Mouse (Mus musculus) ovary, postnatal 14 days (tissue): ENCODE measurements around the gene Gm47969.
"Not testable (repeated sequence)": the region's sequence is repeated elsewhere in the genome, so short reads cannot be mapped to it uniquely, and the experiment has no call there.

Experiments used
- DNase-seq: peaks from one replicate; pipeline ENCODE4 v3.0.0; 2022; ENCODE audit warnings: low spot score

The Gm47969 gene

GRCm38 (mm10) chr1:83044882-83045427, at the start of gene Gm47969:
Gene Gm47969 (plus strand): TSS chr1:83044932.
- DNase-seq: no peak

GRCm38 (mm10) chr1:83000306-83000705, 44.4 kb upstream of the Gm47969 start, which contains the start of gene Gm47959:
Gene Gm47959 (plus strand): TSS chr1:83000548.
- DNase-seq: not testable (repeated sequence)

GRCm38 (mm10) chr1:83006218-83007179, 38.2 kb upstream of the Gm47969 start:
- DNase-seq: no peak

GRCm38 (mm10) chr1:83007471-83007870, 37.3 kb upstream of the Gm47969 start:
- no peak for DNase-seq

GRCm38 (mm10) chr1:83014477-83014876, 30.3 kb upstream of the Gm47969 start:
- no peak for DNase-seq

DNA sequence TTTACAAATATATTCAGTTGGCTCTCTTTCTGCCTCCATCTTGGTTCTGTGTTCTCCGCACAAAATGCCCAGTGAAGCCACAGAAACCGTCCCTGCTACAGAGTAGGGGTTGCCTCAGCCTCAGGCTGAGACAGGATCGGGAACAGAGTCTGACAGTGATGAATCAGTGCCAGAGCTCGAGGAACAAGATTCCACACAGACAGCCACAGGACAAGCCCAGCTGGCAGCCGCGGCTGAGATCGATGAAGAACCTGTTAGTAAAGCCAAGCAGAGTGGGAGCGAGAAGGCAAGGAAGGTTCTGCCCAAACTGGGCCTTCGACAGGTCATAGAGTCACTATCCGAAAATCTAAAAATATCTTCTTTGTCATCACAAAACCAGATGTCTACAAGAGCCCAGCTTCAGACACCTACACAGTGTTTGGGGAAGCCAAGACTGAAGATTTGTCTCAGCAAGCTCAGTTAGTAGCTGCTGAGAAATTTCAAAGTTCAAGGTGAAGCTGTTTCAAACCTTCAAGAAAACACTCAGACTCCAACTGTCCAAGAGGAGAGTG, 29.3 kb upstream of the Gm47969 start:
- DNase-seq: no peak

DNA sequence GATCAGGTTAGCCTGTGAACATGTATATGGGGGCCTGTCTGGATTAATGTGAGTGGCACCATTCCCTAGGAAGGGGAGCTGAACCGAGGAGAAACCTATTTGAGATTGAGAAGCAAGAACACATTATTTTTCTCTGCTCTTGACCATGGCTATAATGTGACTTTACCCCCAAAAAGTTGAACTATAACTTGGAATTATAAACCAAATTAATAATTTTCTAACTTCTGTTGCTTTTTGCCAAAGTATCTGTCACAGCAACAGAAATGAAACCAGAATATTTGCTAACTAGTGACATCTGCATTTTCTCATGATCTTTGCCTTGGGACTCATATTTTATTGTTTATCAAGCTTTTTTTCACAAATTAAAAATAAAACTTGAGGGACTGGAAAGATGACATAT, 28.2 kb upstream of the Gm47969 start:
- DNase-seq: no peak

- DNase-seq: no peak
Measured at GRCm38 (mm10) chr1:83031950-83032349, 12.8 kb upstream of the Gm47969 start.

DNA sequence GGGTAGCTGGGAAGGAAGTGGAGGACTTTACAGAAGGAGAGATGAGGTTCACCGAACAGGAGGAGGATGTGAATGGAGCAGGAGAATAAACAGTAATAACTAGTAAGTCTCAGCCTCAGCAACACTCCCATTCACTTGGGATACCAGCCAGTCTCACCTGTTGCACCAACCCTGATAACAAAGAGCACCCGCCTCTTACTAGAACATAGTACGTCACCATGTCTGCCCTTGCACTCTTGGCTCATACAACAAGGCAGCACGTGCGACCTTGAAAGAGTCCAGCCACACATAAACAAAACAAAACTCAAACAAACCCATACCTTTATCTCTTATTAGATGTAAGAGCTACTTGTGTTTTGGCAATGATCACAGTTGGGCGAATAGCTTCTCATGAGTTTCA, 12.2 kb upstream of the Gm47969 start:
- no peak for DNase-seq

- DNase-seq: no peak
Measured at GRCm38 (mm10) chr1:83034509-83034908, 10.2 kb upstream of the Gm47969 start.

- DNase-seq: no peak
Measured at GRCm38 (mm10) chr1:83036892-83037667, 7.7 kb upstream of the Gm47969 start.

GRCm38 (mm10) chr1:83038109-83038672, 6.5 kb upstream of the Gm47969 start, which contains the start of gene Slc19a3:
Gene Slc19a3 (minus strand): TSS chr1:83038448.
- peak; percentile 5 for DNase-seq

- no peak for DNase-seq
Measured at GRCm38 (mm10) chr1:83039080-83039479, 5.7 kb upstream of the Gm47969 start.

- no peak for DNase-seq
Measured at GRCm38 (mm10) chr1:83042380-83042779, 2.4 kb upstream of the Gm47969 start, which contains the start of gene Krtap28-10. Gene Krtap28-10 (minus strand): TSS chr1:83042480.

DNA sequence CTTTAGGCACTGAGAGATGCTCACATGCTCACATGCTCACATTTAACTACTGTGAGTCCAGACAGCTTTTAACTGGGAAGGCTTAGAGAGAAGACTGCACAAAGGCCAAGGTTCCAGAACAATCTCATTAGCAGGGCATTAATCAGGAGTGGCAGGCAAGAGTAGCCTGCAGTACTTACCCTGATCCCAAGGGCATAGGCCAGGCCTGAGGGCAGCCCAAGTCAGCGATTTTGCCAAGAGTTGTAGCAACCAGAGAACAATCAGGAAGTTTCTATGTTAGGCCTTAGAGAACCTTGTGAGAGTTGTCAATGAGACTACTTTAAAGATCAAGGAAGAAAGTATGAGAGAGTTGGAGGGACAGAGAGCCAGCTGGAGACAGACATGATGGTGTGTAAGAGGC, 13.7 kb downstream of the Gm47969 start:
- no peak for DNase-seq

DNA sequence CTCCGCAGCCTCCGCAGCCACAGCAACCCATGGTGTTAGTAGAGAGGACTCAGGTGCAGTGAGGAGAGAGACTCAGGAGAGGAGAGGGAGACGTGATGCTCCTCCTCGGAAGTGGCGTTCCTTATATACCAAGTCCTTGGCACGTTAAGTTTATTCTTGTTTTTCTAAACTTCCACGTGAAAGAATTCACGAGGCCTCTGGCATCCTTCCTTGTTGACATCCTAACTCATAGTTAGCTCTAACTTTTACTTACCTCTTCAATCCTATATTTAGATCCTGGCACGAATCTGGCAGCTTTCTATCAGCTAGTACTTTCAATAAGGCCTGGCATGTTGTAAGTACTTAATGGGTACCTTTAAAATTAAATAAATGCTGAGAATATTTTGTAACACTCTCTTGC, 14.5 kb downstream of the Gm47969 start, which contains the start of gene A030005K14Rik:
Gene A030005K14Rik, minus strand, starts transcription at position 101 of the 400 bp plus-strand sequence.
- DNase-seq: no peak

DNA sequence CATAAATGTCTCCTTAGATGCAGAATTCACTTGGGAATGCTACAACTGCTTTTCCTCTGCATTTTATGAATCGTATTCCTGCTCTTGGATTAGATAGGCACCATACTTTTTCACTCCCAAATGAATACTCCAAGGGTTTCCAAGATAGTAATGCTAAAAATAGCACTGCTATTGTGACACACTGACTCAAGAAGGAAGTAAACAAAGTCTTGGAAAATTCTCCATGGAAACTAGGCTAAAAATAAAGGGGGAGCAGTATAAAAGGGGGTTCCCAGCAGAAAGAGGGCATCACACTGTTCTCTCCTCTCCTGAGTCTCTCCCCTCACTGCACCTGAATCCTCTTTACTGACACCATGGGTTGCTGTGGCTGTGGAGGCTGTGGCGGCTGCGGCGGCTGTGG, 15.9 kb downstream of the Gm47969 start, which contains the start of gene Krtap28-13:
Gene Krtap28-13, plus strand, starts transcription at position 288 of the 400 bp plus-strand sequence.
- no peak for DNase-seq

DNA sequence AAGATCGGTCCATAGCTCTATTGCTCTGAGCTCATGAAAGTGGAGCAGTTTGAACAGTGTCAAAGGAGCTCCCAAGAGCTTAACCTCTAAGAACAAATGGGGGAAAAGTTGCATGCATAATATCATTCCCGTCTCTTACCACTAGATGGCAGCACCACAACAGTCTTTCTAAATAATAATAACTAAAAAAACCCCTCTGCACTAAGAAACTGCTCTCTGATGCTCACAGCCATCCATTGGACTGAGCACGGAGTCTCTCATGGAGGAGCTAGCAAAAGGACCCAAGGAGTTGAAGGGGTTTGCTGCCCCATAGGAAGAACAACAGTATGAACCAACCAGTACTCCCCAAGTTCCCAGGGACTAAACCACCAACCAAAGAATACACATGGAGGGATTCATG, 20.1 kb downstream of the Gm47969 start:
- peak; percentile 4 for DNase-seq

DNA sequence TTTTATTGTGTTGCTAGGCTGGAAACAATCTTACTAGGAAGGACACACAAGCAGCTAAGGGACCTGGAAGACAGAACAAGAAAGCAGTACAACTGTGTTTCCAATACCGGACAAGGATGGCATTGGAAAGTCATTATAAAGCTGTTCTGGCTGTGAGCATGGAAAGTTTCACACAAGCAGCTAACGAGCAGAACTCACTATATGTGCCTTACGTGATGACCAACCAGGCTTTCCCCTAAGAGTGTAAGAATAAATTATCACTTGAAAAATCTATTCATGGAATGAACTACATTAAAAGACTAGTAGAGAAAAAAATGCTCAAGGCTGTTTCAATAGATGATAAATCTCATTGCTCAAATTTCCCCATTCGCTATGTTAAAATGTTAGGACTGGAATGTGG, 21.8 kb downstream of the Gm47969 start:
- DNase-seq: no peak

DNA sequence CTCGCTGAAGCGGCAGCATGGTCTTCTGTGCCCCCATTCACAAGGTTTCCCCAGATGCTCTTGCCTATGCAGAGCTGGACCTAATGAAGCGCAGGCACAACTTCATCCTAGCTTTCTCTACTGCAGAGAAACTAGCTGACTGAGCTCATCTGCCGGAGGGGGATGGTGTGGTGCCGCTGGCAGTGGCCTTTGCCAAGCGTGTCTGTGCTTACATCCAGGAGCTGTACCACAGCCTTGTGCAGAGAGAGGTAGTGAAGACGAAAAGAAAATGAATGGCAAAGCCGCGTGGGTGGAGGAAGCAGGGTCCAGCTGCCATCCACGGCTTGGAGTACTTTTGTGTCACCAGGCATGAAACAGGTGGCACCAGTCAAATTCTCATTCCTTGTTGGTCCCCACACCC, 22.5 kb downstream of the Gm47969 start:
- DNase-seq: no peak

GRCm38 (mm10) chr1:83075526-83076189, 30.9 kb downstream of the Gm47969 start:
- DNase-seq: no peak
